8 mouse cellular contexts compared by ENCODE assay signal in genomic region chr1:89576985-89577384, GRCm38 (mm10).
DNase-seq lines count a peak whose midpoint lies in the region; ATAC-seq lines count a peak whose summit lies in the region.

No protein-coding gene starts in this region.

- H3K36me3 ChIP-seq in forebrain, embryonic 11.5 days (ENCODE audit: control insufficient read depth, insufficient read depth, low read length): no peaks in the 10 kb centered on the region
- no peaks in the 10 kb centered on the region for H3K36me3 ChIP-seq in heart, embryonic 15.5 days

- H3K4me2 ChIP-seq in forebrain, embryonic 11.5 days (ENCODE audit: low read depth, low read length, severe bottlenecking): peak overlapping the region; percentile 43
- H3K4me2 ChIP-seq in heart, embryonic 15.5 days: peak overlapping the region; percentile 44

- peaks cover 25% of the 10 kb centered on the region; the same call in 1 of the 2 replicates for H3K4me1 ChIP-seq in forebrain, embryonic 11.5 days (replicated peaks; ENCODE audit: control insufficient read depth, insufficient read depth, low read length)
- peaks cover 56% of the 10 kb centered on the region for H3K4me1 ChIP-seq in heart, embryonic 15.5 days (replicated peaks)

- no peaks in the 10 kb centered on the region for H3K9me3 ChIP-seq in forebrain, embryonic 11.5 days (ENCODE audit: control insufficient read depth, low read length)
- H3K9me3 ChIP-seq in heart, embryonic 15.5 days (replicated peaks): no peaks in the 10 kb centered on the region

- H3K27ac ChIP-seq in forebrain, embryonic 11.5 days (ENCODE audit: low read depth, low read length): peak overlapping the region; percentile 96
- H3K27ac ChIP-seq in heart, embryonic 15.5 days: peak overlapping the region; percentile 91

- peak; percentile 42 for ATAC-seq in forebrain, embryonic 11.5 days (replicated peaks; ENCODE audit: low FRiP score)
- peak; percentile 53 for ATAC-seq in heart, embryonic 15.5 days (replicated peaks; ENCODE audit: insufficient number of reproducible peaks, insufficient read depth, low FRiP score, low read depth)
- ATAC-seq in megakaryocyte, adult 5-6 weeks (ENCODE audit: poor library complexity, severe bottlenecking): peak; percentile 23

- DNase-seq in NIH3T3 (ENCODE audit: low read depth): peak; percentile 92
- peak; percentile 54 for DNase-seq in c-Kit-positive CD71-negative TER-119-negative erythroid progenitor cells, embryonic 14.5 days (ENCODE audit: low read depth)
- peak; percentile 75 for DNase-seq in forebrain, embryonic 11.5 days (ENCODE audit: low spot score)
- peak; percentile 61 to 66 for DNase-seq in kidney, postnatal 4 days
- peak; percentile 38 to 41 for DNase-seq in right cerebral cortex, postnatal 36 days (ENCODE audit: low spot score in 2 of 2)
- no peak for DNase-seq in urinary bladder, postnatal 4 days (ENCODE audit: low spot score in 2 of 2)

- H3K9ac ChIP-seq in forebrain, embryonic 11.5 days (ENCODE audit: low read length): peak overlapping the region; percentile 61
- H3K9ac ChIP-seq in heart, embryonic 15.5 days: peak overlapping the region; percentile 15; the same call in 1 of the 2 replicates

- H3K27me3 ChIP-seq in forebrain, embryonic 11.5 days (ENCODE audit: control insufficient read depth, insufficient read depth, low read length): peaks cover 2% of the 10 kb centered on the region; the same call in 1 of the 2 replicates
- peaks cover 7% of the 10 kb centered on the region; the same call in 1 of the 2 replicates for H3K27me3 ChIP-seq in heart, embryonic 15.5 days

- peak overlapping the region; percentile 14; the same call in 1 of the 2 replicates for H3K4me3 ChIP-seq in forebrain, embryonic 11.5 days (ENCODE audit: low read depth, low read length)
- no peak overlapping the region; the same call in 1 of the 2 replicates for H3K4me3 ChIP-seq in heart, embryonic 15.5 days

- WGBS in forebrain, embryonic 11.5 days: 6% methylated on average over 4 of the region's 4 CpGs
- WGBS in heart, embryonic 15.5 days: 20% methylated on average over 4 of the region's 4 CpGs

Comparison
In these comparisons a context has a peak if more than half of its experiments do, and no peak if none do; other contexts are left out.
1. DNase-seq: peak in NIH3T3 (single experiment), c-Kit-positive CD71-negative TER-119-negative erythroid progenitor cells, embryonic 14.5 days (single experiment), forebrain, embryonic 11.5 days (single experiment), kidney, postnatal 4 days (2 of 2) and right cerebral cortex, postnatal 36 days (2 of 2); none in urinary bladder, postnatal 4 days (0 of 2).
2. Peak in every context shown above with its lines, with median percentiles within 50 percentile points of each other: ATAC-seq.